Mouse (Mus musculus) hindbrain, embryonic 10.5 days (tissue): Measurements from ENCODE around the gene Hus1b. TPM values are rescaled to one million over a fixed set of nuclear protein-coding genes. Genes with fewer than 3 reads are reported as not detected.

ENCODE experiments used
- DNase-seq: peaks from one replicate; pipeline ENCODE4 v3.0.0-alpha.2; 2017; ENCODE audit warnings: low spot score
- H3K27ac ChIP-seq: fragments of 300-500 bp; sonication (generic); 2 replicates; pipeline ENCODE4 v1.5.1; 2016; ENCODE audit warnings: mild to moderate bottlenecking, moderate library complexity
- H3K27me3 ChIP-seq: fragments of 300-500 bp; sonication (generic); 2 replicates; pipeline ENCODE4 v1.6.1; 2016; ENCODE audit warnings: mild to moderate bottlenecking; ENCODE audit not compliant: poor library complexity, insufficient read depth, severe bottlenecking
- H3K36me3 ChIP-seq: fragments of 300-500 bp; sonication (generic); 2 replicates; pipeline ENCODE4 v1.6.1; 2016; ENCODE audit warnings: mild to moderate bottlenecking, moderate library complexity
- H3K4me1 ChIP-seq: fragments of 300-500 bp; sonication (generic); replicated peaks from 2 replicates; pipeline ENCODE4 v1.6.1; 2016; ENCODE audit warnings: mild to moderate bottlenecking
- H3K4me3 ChIP-seq: fragments of 300-500 bp; sonication (generic); 2 replicates; pipeline ENCODE4 v1.5.1; 2016; ENCODE audit warnings: mild to moderate bottlenecking, moderate library complexity
- H3K9me3 ChIP-seq: fragments of 300-500 bp; sonication (generic); 2 replicates; pipeline ENCODE4 v1.6.1; 2016; ENCODE audit warnings: mild to moderate bottlenecking, moderate library complexity
- WGBS: fragments of 180-500 bp; shearing (Covaris S2); methylation state at CpG from one replicate; pipeline ENCODE4 v1.1.7; 2016; 5-methylcytosine and 5-hydroxymethylcytosine counted together
- polyA plus RNA-seq: library from polyadenylated mRNA; unstranded; fragments of >200 nt; fragmentation: Nextera tagmentation; extraction: Ambion mirVana; gene quantifications from 2 replicates; pipeline ENCODE4 v1.2.1, GENCODE M21; 2016

Hus1b gene
- polyA plus RNA-seq, result not detected in 2 replicates

GRCm38 (mm10) chr13:30947540-30947939, at the start of gene Hus1b:
TSS of gene Hus1b (minus strand) at chr13:30947759.
- no peak within 1 kb of the TSS for H3K4me3 ChIP-seq
- WGBS, result 90% methylated on average over 11 of the region's 11 CpGs
- no peak for DNase-seq
- no peak within 1 kb of the TSS for H3K27ac ChIP-seq
- no peaks in the 10 kb centered on the region for H3K9me3 ChIP-seq
- no peaks in the 10 kb centered on the region for H3K4me1 ChIP-seq
- H3K36me3 ChIP-seq, result peaks cover 10% of the 10 kb centered on the region
- H3K27me3 ChIP-seq, result no peaks in the 10 kb centered on the region

- WGBS, result 78% methylated on average over 6 of the region's 6 CpGs
- Histone ChIP-seq H3K27ac (no peak overlapping the region), H3K9me3 (no peaks in the 10 kb centered on the region), H3K4me1 (no peaks in the 10 kb centered on the region), H3K4me3 (no peak overlapping the region), H3K27me3 (peaks cover 5% of the 10 kb centered on the region; the same call in 1 of the 2 replicates), H3K36me3 (no peaks in the 10 kb centered on the region)
- DNase-seq, result no peak
These were observed 46.8 kb upstream of the Hus1b start for GRCm38 (mm10) chr13:30994249-30994858.

GRCm38 (mm10) chr13:30993819-30994218, 46.3 kb upstream of the Hus1b start:
- peaks cover 5% of the 10 kb centered on the region; the same call in 1 of the 2 replicates for H3K27me3 ChIP-seq
- DNase-seq, result peak; percentile 63
- no peaks in the 10 kb centered on the region for H3K4me1 ChIP-seq
- no peak overlapping the region for H3K4me3 ChIP-seq
- H3K36me3 ChIP-seq, result no peaks in the 10 kb centered on the region
- 30% methylated on average over 3 of the region's 3 CpGs for WGBS
- H3K27ac ChIP-seq, result no peak overlapping the region
- no peaks in the 10 kb centered on the region for H3K9me3 ChIP-seq

- DNase-seq, result no peak
- whole genome bisulfite sequencing, result 88% methylated on average over 9 of the region's 9 CpGs
- Histone ChIP-seq H3K9me3 (no peaks in the 10 kb centered on the region), H3K27me3 (peaks cover 33% of the 10 kb centered on the region), H3K36me3 (no peaks in the 10 kb centered on the region), H3K4me3 (no peak overlapping the region), H3K27ac (no peak overlapping the region), H3K4me1 (peaks cover 11% of the 10 kb centered on the region)
These were observed 42.7 kb upstream of the Hus1b start for GRCm38 (mm10) chr13:30990233-30990632.

- WGBS, result 84% methylated on average over 10 of the region's 10 CpGs
- H3K4me3 ChIP-seq, result no peak overlapping the region
- peaks cover 37% of the 10 kb centered on the region for H3K27me3 ChIP-seq
These were observed 42.2 kb upstream of the Hus1b start for GRCm38 (mm10) chr13:30989710-30990109.

GRCm38 (mm10) chr13:30987686-30988085, 40.1 kb upstream of the Hus1b start:
- 84% methylated on average over 2 of the region's 2 CpGs for WGBS
- Histone ChIP-seq H3K4me1 (peaks cover 13% of the 10 kb centered on the region), H3K27ac (no peak overlapping the region), H3K27me3 (peaks cover 39% of the 10 kb centered on the region), H3K4me3 (no peak overlapping the region), H3K36me3 (no peaks in the 10 kb centered on the region), H3K9me3 (no peaks in the 10 kb centered on the region)
- DNase-seq, result no peak

More at GRCm38 (mm10) chr13:30989710-30990109, 42.2 kb upstream of the Hus1b start:
- Histone ChIP-seq H3K9me3 (no peaks in the 10 kb centered on the region), H3K4me1 (peaks cover 13% of the 10 kb centered on the region), H3K36me3 (no peaks in the 10 kb centered on the region), H3K27ac (no peak overlapping the region)
- DNase-seq, result no peak

- Histone ChIP-seq H3K9me3 (no peaks in the 10 kb centered on the region), H3K4me1 (peaks cover 13% of the 10 kb centered on the region), H3K4me3 (no peak overlapping the region), H3K36me3 (no peaks in the 10 kb centered on the region), H3K27me3 (peaks cover 39% of the 10 kb centered on the region), H3K27ac (no peak overlapping the region)
- DNase-seq, result no peak
- 77% methylated on average over 10 of the region's 10 CpGs for WGBS
These were observed 39.4 kb upstream of the Hus1b start for GRCm38 (mm10) chr13:30986934-30987455.

GRCm38 (mm10) chr13:30985598-30986466, 38.3 kb upstream of the Hus1b start:
- Histone ChIP-seq H3K4me3 (peak overlapping the region; percentile 50), H3K27ac (peak overlapping the region; percentile 56), H3K27me3 (peaks cover 34% of the 10 kb centered on the region), H3K36me3 (no peaks in the 10 kb centered on the region), H3K9me3 (no peaks in the 10 kb centered on the region), H3K4me1 (peaks cover 13% of the 10 kb centered on the region)
- peak; percentile 60 for DNase-seq
- 17% methylated on average over 27 of the region's 27 CpGs for WGBS

GRCm38 (mm10) chr13:30985275-30985597, 37.7 kb upstream of the Hus1b start:
- WGBS, result 25% methylated on average over 13 of the region's 13 CpGs
- Histone ChIP-seq H3K36me3 (no peaks in the 10 kb centered on the region), H3K9me3 (no peaks in the 10 kb centered on the region), H3K4me1 (peaks cover 13% of the 10 kb centered on the region), H3K4me3 (peak overlapping the region; percentile 50), H3K27me3 (peaks cover 34% of the 10 kb centered on the region), H3K27ac (peak overlapping the region; percentile 56)
- DNase-seq, result no peak

- peaks cover 16% of the 10 kb centered on the region for H3K27me3 ChIP-seq
- 82% methylated on average over 1 of the region's 1 CpGs for WGBS
- peak; percentile 30 for DNase-seq
- peaks cover 13% of the 10 kb centered on the region for H3K4me1 ChIP-seq
- no peak overlapping the region for H3K27ac ChIP-seq
- H3K9me3 ChIP-seq, result no peaks in the 10 kb centered on the region
- no peaks in the 10 kb centered on the region for H3K36me3 ChIP-seq
- no peak overlapping the region for H3K4me3 ChIP-seq
These were observed 34.1 kb upstream of the Hus1b start for GRCm38 (mm10) chr13:30981666-30982065.

GRCm38 (mm10) chr13:30978224-30978623, 30.7 kb upstream of the Hus1b start:
- 82% methylated on average over 4 of the region's 4 CpGs for WGBS
- H3K9me3 ChIP-seq, result no peaks in the 10 kb centered on the region
- H3K27ac ChIP-seq, result no peak overlapping the region
- no peaks in the 10 kb centered on the region; the same call in 1 of the 2 replicates for H3K27me3 ChIP-seq
- no peak overlapping the region for H3K4me3 ChIP-seq
- H3K4me1 ChIP-seq, result peaks cover 9% of the 10 kb centered on the region
- no peak for DNase-seq
- no peaks in the 10 kb centered on the region for H3K36me3 ChIP-seq

GRCm38 (mm10) chr13:30976536-30977084, 29.1 kb upstream of the Hus1b start:
- no peak for DNase-seq
- WGBS, result 64% methylated on average over 8 of the region's 8 CpGs
- Histone ChIP-seq H3K4me1 (peaks cover 12% of the 10 kb centered on the region), H3K4me3 (no peak overlapping the region), H3K36me3 (no peaks in the 10 kb centered on the region), H3K27me3 (no peaks in the 10 kb centered on the region), H3K9me3 (no peaks in the 10 kb centered on the region), H3K27ac (no peak overlapping the region)

GRCm38 (mm10) chr13:30974247-30974630, 26.7 kb upstream of the Hus1b start:
- H3K36me3 ChIP-seq, result no peaks in the 10 kb centered on the region
- peak overlapping the region; percentile 87 for H3K4me3 ChIP-seq
- no peak for DNase-seq
- no peaks in the 10 kb centered on the region for H3K9me3 ChIP-seq
- 23% methylated on average over 5 of the region's 5 CpGs for WGBS
- H3K27ac ChIP-seq, result peak overlapping the region; percentile 96
- peaks cover 12% of the 10 kb centered on the region for H3K4me1 ChIP-seq
- no peaks in the 10 kb centered on the region for H3K27me3 ChIP-seq
